ENCODE assay signal across 21 mouse cellular contexts in the genomic region with DNA sequence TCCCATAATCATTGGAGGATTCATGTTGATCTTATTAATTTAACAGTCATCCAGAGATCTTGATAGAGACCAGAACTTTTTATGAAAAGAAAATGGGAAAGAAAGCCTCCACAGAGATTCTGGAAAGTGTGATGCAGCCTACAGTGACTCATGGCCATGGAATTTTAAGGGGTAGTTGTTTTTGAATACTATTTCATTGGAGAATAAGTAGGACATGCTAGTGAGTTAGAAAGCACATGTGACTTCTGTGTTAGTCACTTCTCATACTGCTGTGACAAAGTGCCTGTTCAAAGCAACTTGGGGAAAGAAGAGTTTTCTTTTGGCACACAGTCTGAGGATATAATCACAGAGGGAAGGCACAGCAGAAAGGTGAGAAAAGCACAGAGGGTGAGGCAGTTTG.
DNase-seq lines count a peak whose midpoint lies in the region; ATAC-seq and TF ChIP-seq lines count a peak whose summit lies in the region.
"Had no signal": no experiment of that assay in that cellular context is flagged by ENCODE, and none has a peak within 500 bp of the region (broad histone marks: within the 10 kb centered on the region; RNA-seq: fewer than 3 reads in every experiment).

No protein-coding gene starts in this region.

- H3K27me3 ChIP-seq in Patski = no peaks in the 10 kb centered on the region
- H3K27me3 ChIP-seq in neural tube, embryonic 15.5 days (replicated peaks) = no peaks in the 10 kb centered on the region
- H3K27me3 ChIP-seq: embryonic facial prominence, embryonic 13.5 days; heart, embryonic 13.5 days; hindbrain, embryonic 15.5 days had no signal

- H3K9me3 ChIP-seq in neural tube, embryonic 15.5 days (replicated peaks) = no peaks in the 10 kb centered on the region
- H3K9me3 ChIP-seq: embryonic facial prominence, embryonic 13.5 days; forebrain, embryonic 10.5 days; heart, embryonic 13.5 days; hindbrain, embryonic 15.5 days had no signal

- H3K4me1 ChIP-seq in neural tube, embryonic 15.5 days = 0 out of 2 replicates have a peak, but pooled peaks cover 3% of the 10 kb centered on the region
- H3K4me1 ChIP-seq: embryonic facial prominence, embryonic 13.5 days; heart, embryonic 13.5 days; hindbrain, embryonic 15.5 days had no signal

- no peak overlapping the region for H3K4me2 ChIP-seq in neural tube, embryonic 15.5 days
- H3K4me2 ChIP-seq: embryonic facial prominence, embryonic 13.5 days; heart, embryonic 13.5 days; hindbrain, embryonic 15.5 days had no signal

- no peak for DNase-seq in frontal cortex, postnatal 36 days (ENCODE audit: low spot score in 2 of 2)
- DNase-seq in 3T3-L1 (ENCODE audit: low read depth, low spot score) (peak; percentile 65), Patski (ENCODE audit: low read depth, low spot score) (no peak)
- peak; percentile 32 for DNase-seq in telencephalon, adult 2 months (ENCODE audit: low read depth, low spot score)
- no peak for DNase-seq in gastrocnemius, postnatal 10 days
- DNase-seq: adrenal gland, postnatal 25 days; cerebellum, adult 11 months; cerebellum, adult 8-10 months; cerebellum, postnatal 36 days; gastrocnemius, postnatal 14 days; heart, adult 2 months; heart, postnatal 36 days had no signal

- no peak overlapping the region for H3K9ac ChIP-seq in neural tube, embryonic 15.5 days (replicated peaks)
- H3K9ac ChIP-seq: embryonic facial prominence, embryonic 13.5 days; heart, embryonic 13.5 days; hindbrain, embryonic 15.5 days had no signal

- no peak overlapping the region for H3K4me3 ChIP-seq in neural tube, embryonic 15.5 days (replicated peaks)
- H3K4me3 ChIP-seq: embryonic facial prominence, embryonic 13.5 days; forebrain, embryonic 10.5 days; heart, adult 2 months; heart, embryonic 13.5 days; hindbrain, embryonic 15.5 days had no signal

- in situ Hi-C loops in Patski (cut with MboI; ENCODE audit: low pct_unique_long_range_greater_than_20kb) = no loop called here

- CTCF ChIA-PET in Patski (lab: Charles Lee) = no interaction called here

- no peak overlapping the region for H3K27ac ChIP-seq in neural tube, embryonic 15.5 days (replicated peaks)
- H3K27ac ChIP-seq: embryonic facial prominence, embryonic 13.5 days; forebrain, embryonic 10.5 days; heart, adult 2 months; heart, embryonic 13.5 days; hindbrain, embryonic 15.5 days had no signal

- peaks cover 10% of the 10 kb centered on the region; the same call in 1 of the 2 replicates for H3K36me3 ChIP-seq in neural tube, embryonic 15.5 days
- H3K36me3 ChIP-seq: embryonic facial prominence, embryonic 13.5 days; forebrain, embryonic 10.5 days; heart, embryonic 13.5 days; hindbrain, embryonic 15.5 days had no signal

- ATAC-seq in frontal cortex, adult (ENCODE audit: low TSS enrichment) = peak; percentile 90
- peak; percentile 62 for ATAC-seq in Patski
- ATAC-seq in neural tube, embryonic 15.5 days (ENCODE audit: low FRiP score) = no peak
- ATAC-seq: activated CD4-positive, CD25-positive, alpha-beta regulatory T cell, adult 4 months; forebrain, embryonic 14.5 days; intestine, embryonic 16.5 days had no signal

- TF ChIP-seq CTCF in Patski (IDR thresholded peaks at IDR 0.05) = no peak

- POLR2A ChIA-PET in Patski (lab: Charles Lee) = no interaction called here

Comparison
In these comparisons a context has a peak if more than half of its experiments do, and no peak if none do; other contexts are left out.
1. DNase-seq: peak in 3T3-L1 (single experiment) and telencephalon, adult 2 months (single experiment); none in frontal cortex, postnatal 36 days (0 of 2), Patski (single experiment) and gastrocnemius, postnatal 10 days (single experiment).